Mouse (Mus musculus): ENCODE measurements at regions not wholly inside any gene's neighbourhood (a gene's known extent, or its start where the extent isn't known, plus 50 kb on each side); places are given as distances from the start of the nearest gene placed in this dataset.

GRCm38 (mm10) chr6:53765302-53765701 lies 55.3 kb downstream of the Tril start:
- intact Hi-C loops (cut with DNase I) = no loop called here
- no peak for DNase-seq

- intact Hi-C loops (cut with DNase I) = no loop called here
- DNase-seq = no peak
Observed at GRCm38 (mm10) chr6:53762586-53762985, 58.0 kb downstream of the Tril start.

DNA sequence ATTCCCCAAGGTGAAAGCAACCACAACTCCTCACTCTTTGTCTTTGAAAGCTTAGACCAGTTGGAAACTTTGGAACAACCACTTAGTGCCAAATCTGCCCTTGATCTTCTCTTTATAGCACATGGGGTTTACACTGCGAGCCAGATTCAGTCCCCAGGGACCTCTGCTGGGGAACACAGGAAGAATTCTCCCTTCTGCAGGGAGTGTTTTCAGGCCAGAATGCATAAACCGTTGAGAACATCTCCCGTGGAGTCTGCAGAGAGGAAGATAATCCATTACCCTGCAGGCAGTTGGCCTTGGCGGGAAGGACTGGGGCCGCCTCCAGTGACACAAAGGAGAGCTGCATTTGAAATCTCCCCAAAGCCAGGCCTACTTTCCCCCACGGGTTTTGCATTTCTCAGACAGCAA lies 60.0 kb downstream of the Tril start:
- peak; percentile 36 to 42 for DNase-seq

GRCm38 (mm10) chr6:53759686-53760306 lies 60.8 kb downstream of the Tril start:
- no peak for DNase-seq
- intact Hi-C loops (cut with DNase I) = no loop called here

More for the DNA sequence above, 60.0 kb downstream of the Tril start:
- intact Hi-C loops (cut with DNase I) = no loop called here

DNA sequence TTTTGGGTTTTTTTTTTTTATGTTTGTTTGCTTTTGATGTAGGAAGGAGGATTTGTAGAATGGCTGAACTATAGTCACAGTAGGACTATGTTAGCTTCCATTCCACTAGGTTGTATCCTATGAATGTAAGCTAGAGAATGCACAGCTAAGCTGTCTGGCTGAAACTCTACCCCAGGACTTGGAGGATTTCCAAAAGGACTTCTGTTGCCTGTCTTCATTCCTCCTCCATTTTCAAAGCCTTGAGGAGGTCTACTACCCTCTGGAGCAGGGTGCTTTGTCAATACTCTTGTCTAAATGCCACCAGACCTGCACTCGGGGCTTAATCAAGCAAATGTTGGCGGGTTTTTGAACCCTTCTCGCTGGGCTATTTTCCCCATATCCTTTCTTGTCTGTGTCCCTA lies 66.3 kb downstream of the Tril start:
- DNase-seq = no peak
- intact Hi-C loops (cut with DNase I) = no loop called here

GRCm38 (mm10) chr6:53750539-53750938 lies 70.1 kb downstream of the Tril start:
- no peak for DNase-seq
- intact Hi-C loops (cut with DNase I) = no loop called here
